Mouse (Mus musculus) brain, embryonic 14.5 days (tissue): Measurements from ENCODE around the gene Pigc. TPM values are rescaled to one million over a fixed set of nuclear protein-coding genes. Genes with fewer than 3 reads are reported as not detected.

ENCODE experiments used
- DNase-seq: peaks from one replicate; pipeline ENCODE4 v3.0.0-alpha.2; 2011; ENCODE audit warnings: low read depth
- CTCF ChIP-seq: fragments of 200-500 bp; IDR thresholded peaks from 2 replicates; pipeline ENCODE4 v1.5.1; 2012; ENCODE audit warnings: inconsistent platforms, mild to moderate bottlenecking, moderate library complexity, borderline replicate concordance; ENCODE audit not compliant: insufficient read depth, insufficient read length; ENCODE audit errors: extremely low read depth
- POLR2A ChIP-seq: fragments of 200-500 bp; IDR thresholded peaks from 2 replicates; pipeline ENCODE4 v1.6.1; 2012; ENCODE audit warnings: mild to moderate bottlenecking, inconsistent platforms, borderline replicate concordance; ENCODE audit not compliant: poor library complexity, insufficient read depth, insufficient read length, severe bottlenecking; ENCODE audit errors: extremely low read depth
- polyA plus RNA-seq: library from polyadenylated mRNA; depleted of rRNA; stranded (reverse); fragments of >200 nt; gene quantifications from 2 replicates; pipeline ENCODE4 v1.2.3, GENCODE M21; 2012

The Pigc gene
- polyA plus RNA-seq, 1 experiment: 23.6 TPM

- TF ChIP-seq CTCF: no peak
- no peak for TF ChIP-seq POLR2A
- DNase-seq: no peak
These were observed 17.8 kb upstream of the Pigc start for GRCm38 (mm10) chr1:161951009-161951779.

GRCm38 (mm10) chr1:161952599-161952998 lies 16.4 kb upstream of the Pigc start:
- TF ChIP-seq POLR2A (no peak), CTCF (no peak)
- no peak for DNase-seq

DNA sequence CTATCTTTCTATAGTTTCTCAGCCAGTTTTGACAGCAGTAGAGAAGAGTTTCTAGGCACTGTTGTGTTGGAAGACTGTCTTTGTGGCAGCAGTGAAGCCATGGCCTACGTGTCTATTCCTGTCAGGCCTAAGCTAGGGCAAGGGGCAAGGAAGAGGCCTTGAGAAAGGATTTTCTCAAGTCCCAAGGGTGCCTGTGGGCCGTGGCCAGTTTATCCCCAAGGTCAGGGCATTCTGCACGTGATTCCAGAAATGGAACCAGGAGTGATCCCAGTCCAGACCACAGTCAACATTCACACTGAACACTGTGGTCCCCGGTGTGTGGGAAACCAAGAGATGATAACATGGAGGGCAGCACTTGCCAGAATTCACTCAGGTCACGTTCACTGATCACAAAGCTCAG lies 13.1 kb upstream of the Pigc start:
- no peak for DNase-seq
- TF ChIP-seq CTCF (no peak), POLR2A (no peak)

- DNase-seq: no peak
- TF ChIP-seq POLR2A: no peak
- no peak for TF ChIP-seq CTCF
These were observed 10.7 kb upstream of the Pigc start for GRCm38 (mm10) chr1:161957964-161958950.

- peak; percentile 63; the same call in 1 of the 2 replicates for TF ChIP-seq CTCF
- no peak for TF ChIP-seq POLR2A
- peak; percentile 72 for DNase-seq
These were observed 6.3 kb upstream of the Pigc start for GRCm38 (mm10) chr1:161962465-161963377.

- no peak for DNase-seq
- no peak for TF ChIP-seq POLR2A
- TF ChIP-seq CTCF: no peak
These were observed 1.1 kb upstream of the Pigc start for GRCm38 (mm10) chr1:161967936-161968335.

GRCm38 (mm10) chr1:161970874-161971273 lies 1.9 kb downstream of the Pigc start:
- TF ChIP-seq POLR2A (no peak), CTCF (no peak)
- DNase-seq: no peak

DNA sequence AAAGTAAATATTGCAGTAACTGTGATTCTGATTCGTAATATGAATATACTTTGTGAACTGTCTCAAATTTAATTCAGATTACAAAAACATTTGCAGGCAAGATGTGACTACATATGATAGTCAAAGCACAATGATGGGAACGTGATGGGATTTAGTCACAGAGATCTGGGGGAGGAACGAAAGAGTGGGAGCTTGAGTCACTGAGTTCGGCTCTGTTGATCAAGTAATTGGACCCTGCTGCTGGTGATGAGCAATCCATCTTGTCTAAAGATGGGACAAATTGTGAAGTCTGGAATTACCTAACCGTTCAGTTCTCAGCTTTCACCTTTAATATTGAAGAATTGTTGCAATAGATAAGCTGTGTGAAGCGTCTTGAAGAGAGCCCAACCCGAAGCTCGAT lies 3.2 kb downstream of the Pigc start:
- TF ChIP-seq POLR2A (no peak), CTCF (no peak)
- DNase-seq: no peak

- peak; percentile 67; the same call in 1 of the 2 replicates for TF ChIP-seq CTCF
- TF ChIP-seq POLR2A: no peak
- DNase-seq: peak; percentile 94
These were observed 7.5 kb downstream of the Pigc start for GRCm38 (mm10) chr1:161976255-161977182.

- TF ChIP-seq POLR2A (no peak), CTCF (no peak)
- no peak for DNase-seq
These were observed 8.3 kb downstream of the Pigc start for GRCm38 (mm10) chr1:161977331-161977730.

DNA sequence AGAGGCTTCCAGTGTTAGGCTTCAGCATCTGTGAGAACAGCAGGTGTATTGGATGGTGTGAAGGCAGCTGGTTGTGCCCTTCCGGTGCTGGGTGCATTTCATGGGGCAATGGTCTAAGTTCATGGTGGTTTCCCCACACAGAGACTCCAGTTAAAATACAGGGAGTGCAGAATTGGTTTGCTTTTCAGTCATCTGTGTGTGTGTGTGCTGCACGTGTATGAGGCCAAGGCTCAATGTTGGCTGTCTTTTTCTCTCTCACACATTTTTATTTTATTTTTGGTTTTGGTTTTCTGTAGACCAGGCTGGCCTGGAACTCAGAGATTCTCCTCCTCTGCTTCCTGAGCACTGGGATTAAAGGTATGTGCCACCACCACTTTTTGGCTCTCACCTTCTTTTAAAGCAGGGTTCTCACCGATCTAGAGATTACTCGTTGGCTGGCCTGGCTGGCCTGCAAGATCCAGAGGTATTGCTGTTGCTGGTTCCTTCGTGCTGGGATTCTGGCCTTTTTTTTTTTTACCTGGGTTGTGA lies 9.3 kb downstream of the Pigc start:
- DNase-seq: no peak
- TF ChIP-seq POLR2A (no peak), CTCF (no peak)
